Mouse (Mus musculus) MEL (cell line): Measurements from ENCODE around the gene Nfyb. TPM values are rescaled to one million over a fixed set of nuclear protein-coding genes. Genes with fewer than 3 reads are reported as not detected.

Experiments
- DNase-seq: peaks from one replicate; pipeline ENCODE4 v3.0.0; 2011; ENCODE audit warnings: low read depth, low spot score
- H3K27ac ChIP-seq: 2 replicates; pipeline ENCODE4 v1.5.1; 2012; ENCODE audit warnings: low read depth, mild to moderate bottlenecking, control low read depth, low read length, moderate library complexity; ENCODE audit not compliant: control insufficient read depth
- H3K27me3 ChIP-seq, 2 experiments: fragments of 150-350 bp in 1 of 2; sonication (generic) in 1 of 2; 2 replicates each; pipeline ENCODE4 v1.6.1; 2012; ENCODE audit warnings: low read length in 2 of 2, mild to moderate bottlenecking in 2 of 2, improper control_type of control experiment in 1 of 2, moderate library complexity in 1 of 2; ENCODE audit not compliant: insufficient read depth in 2 of 2, control insufficient read depth in 1 of 2
- H3K36me3 ChIP-seq, 2 experiments: 2 replicates each; pipeline ENCODE4 v1.6.1; 2012 to 2014; ENCODE audit warnings: low read length in 2 of 2, improper control_type of control experiment in 1 of 2, inconsistent platforms in 1 of 2, mild to moderate bottlenecking in 1 of 2; ENCODE audit not compliant: insufficient read depth in 2 of 2, control insufficient read depth in 1 of 2
- H3K4me1 ChIP-seq, 2 experiments: fragments of 150-350 bp in 1 of 2; sonication (generic) in 1 of 2; 2 replicates each; pipeline ENCODE4 v1.6.1; 2012; ENCODE audit warnings: low read length in 2 of 2, improper control_type of control experiment in 1 of 2, mild to moderate bottlenecking in 1 of 2; ENCODE audit not compliant: insufficient read depth in 2 of 2, control insufficient read depth in 1 of 2
- H3K4me3 ChIP-seq, 2 experiments: fragments of 150-350 bp in 1 of 2; sonication (generic) in 1 of 2; 2 replicates each; pipeline ENCODE4 v1.5.1; 2012; ENCODE audit warnings: low read depth in 2 of 2, low read length in 2 of 2, mild to moderate bottlenecking in 2 of 2, moderate library complexity in 2 of 2, control low read depth in 1 of 2, improper control_type of control experiment in 1 of 2; ENCODE audit not compliant: control insufficient read depth in 1 of 2, insufficient read depth in 1 of 2
- H3K79me2 ChIP-seq: 2 replicates; pipeline ENCODE4 v1.6.1; 2012; ENCODE audit warnings: mild to moderate bottlenecking, low read length, moderate library complexity; ENCODE audit not compliant: control insufficient read depth, poor library complexity, insufficient read depth
- H3K9ac ChIP-seq: 2 replicates; pipeline ENCODE4 v1.6.1; 2012; ENCODE audit warnings: low read depth, mild to moderate bottlenecking, control low read depth, low read length, moderate library complexity; ENCODE audit not compliant: control insufficient read depth, poor library complexity, severe bottlenecking
- H3K9me3 ChIP-seq: fragments of 150-350 bp; sonication (generic); replicated peaks from 2 replicates; pipeline ENCODE4 v1.6.1; 2012; ENCODE audit warnings: mild to moderate bottlenecking, low read length, improper control_type of control experiment, moderate library complexity; ENCODE audit not compliant: insufficient read depth
- CHD1 ChIP-seq: IDR thresholded peaks from 2 replicates; pipeline ENCODE4 v1.6.1; 2012; ENCODE audit warnings: low read depth, mild to moderate bottlenecking, inconsistent platforms, low read length, improper control_type of control experiment
- CHD2 ChIP-seq: IDR thresholded peaks from 2 replicates; pipeline ENCODE4 v1.6.1; 2011; ENCODE audit warnings: low read length, improper control_type of control experiment
- E2F4 ChIP-seq: IDR thresholded peaks from 2 replicates; pipeline ENCODE4 v1.6.1; 2011; ENCODE audit warnings: low read depth, low read length, improper control_type of control experiment, borderline replicate concordance
- ELF1 ChIP-seq: IDR thresholded peaks from 2 replicates; pipeline ENCODE4 v1.6.1; 2014; ENCODE audit warnings: low read depth, mild to moderate bottlenecking, inconsistent platforms, low read length, improper control_type of control experiment, moderate library complexity
- GABPA ChIP-seq: IDR thresholded peaks from 2 replicates; pipeline ENCODE4 v1.6.1; 2012; ENCODE audit warnings: low read depth, mild to moderate bottlenecking, inconsistent platforms, low read length, improper control_type of control experiment, moderate library complexity
- GATA1 ChIP-seq: IDR thresholded peaks from 2 replicates; pipeline ENCODE4 v1.6.1; 2011; ENCODE audit warnings: low read depth, low read length, improper control_type of control experiment
- HCFC1 ChIP-seq: IDR thresholded peaks from 2 replicates; pipeline ENCODE4 v1.6.1; 2012; ENCODE audit warnings: low read depth, mild to moderate bottlenecking, inconsistent platforms, low read length, improper control_type of control experiment, moderate library complexity
- JUND ChIP-seq: IDR thresholded peaks from 2 replicates; pipeline ENCODE4 v1.6.1; 2011; ENCODE audit warnings: low read depth, mild to moderate bottlenecking, improper control_type of control experiment, low read length
- KAT2A ChIP-seq: conservative IDR thresholded peaks from 2 replicates; pipeline ENCODE4 v1.6.1; 2012; ENCODE audit warnings: low read depth, low read length, improper control_type of control experiment, inconsistent platforms
- MEF2A ChIP-seq: IDR thresholded peaks from 2 replicates; pipeline ENCODE4 v1.6.1; 2014; ENCODE audit warnings: low read depth, mild to moderate bottlenecking, inconsistent platforms, low read length, improper control_type of control experiment; ENCODE audit not compliant: poor library complexity, insufficient replicate concordance, severe bottlenecking; ENCODE audit errors: extremely low read depth
- MYB ChIP-seq: IDR thresholded peaks from 2 replicates; pipeline ENCODE4 v1.6.1; 2011; ENCODE audit warnings: mild to moderate bottlenecking, low read depth, low read length, improper control_type of control experiment
- MYC ChIP-seq: IDR thresholded peaks from 2 replicates; pipeline ENCODE4 v1.6.1; 2011; ENCODE audit warnings: low read depth, mild to moderate bottlenecking, low read length, improper control_type of control experiment, moderate library complexity
- POLR2A ChIP-seq, 2 experiments: IDR thresholded peaks; 2 replicates each; pipeline ENCODE4 v1.6.1; 2011 to 2012; ENCODE audit warnings: low read length in 2 of 2, mild to moderate bottlenecking in 2 of 2, control low read depth in 1 of 2, improper control_type of control experiment in 1 of 2, low read depth in 1 of 2, moderate library complexity in 1 of 2; ENCODE audit not compliant: control insufficient read depth in 1 of 2, insufficient read depth in 1 of 2, poor library complexity in 1 of 2
- POLR2AphosphoS5 ChIP-seq: IDR thresholded peaks from 2 replicates; pipeline ENCODE4 v1.6.1; 2012; ENCODE audit warnings: low read depth, borderline replicate concordance, mild to moderate bottlenecking, inconsistent platforms, low read length, moderate library complexity, mixed read lengths
- SIN3A ChIP-seq: IDR thresholded peaks from 2 replicates; pipeline ENCODE4 v1.6.1; 2012; ENCODE audit warnings: low read length, improper control_type of control experiment, inconsistent platforms
- TAL1 ChIP-seq: IDR thresholded peaks from 2 replicates; pipeline ENCODE4 v1.6.1; 2012; ENCODE audit warnings: mild to moderate bottlenecking, inconsistent platforms, low read length, moderate library complexity, mixed read lengths
- TBP ChIP-seq: IDR thresholded peaks from 2 replicates; pipeline ENCODE4 v1.8.0; 2011; ENCODE audit warnings: low read depth, low read length, improper control_type of control experiment
- TCF12 ChIP-seq: IDR thresholded peaks from 2 replicates; pipeline ENCODE4 v1.6.1; 2014; ENCODE audit warnings: low read depth, mild to moderate bottlenecking, inconsistent platforms, low read length, improper control_type of control experiment, moderate library complexity
- USF1 ChIP-seq: IDR thresholded peaks from 2 replicates; pipeline ENCODE4 v1.6.1; 2014; ENCODE audit warnings: low read depth, mild to moderate bottlenecking, inconsistent platforms, low read length, improper control_type of control experiment, moderate library complexity
- ZC3H11A ChIP-seq: IDR thresholded peaks from 2 replicates; pipeline ENCODE4 v1.6.1; 2012; ENCODE audit warnings: low read depth, mild to moderate bottlenecking, inconsistent platforms, low read length, improper control_type of control experiment
- ZNF384 ChIP-seq: IDR thresholded peaks from 2 replicates; pipeline ENCODE4 v1.6.1; 2012; ENCODE audit warnings: low read depth, mild to moderate bottlenecking, inconsistent platforms, low read length, improper control_type of control experiment
- polyA plus RNA-seq, 2 experiments: library from polyadenylated mRNA; stranded (reverse) in 1 of 2; unstranded in 1 of 2; fragments of >175 nt in 1 of 2; fragments of >200 nt in 1 of 2; gene quantifications; 2 replicates each; pipeline versions ENCODE4 v1.2.1 to v1.2.4; 2012; ENCODE audit warnings: low replicate concordance in 2 of 2, low read depth in 1 of 2; ENCODE audit not compliant: insufficient read length in 2 of 2, insufficient read depth in 1 of 2, missing spikeins in 1 of 2
- total RNA-seq: library from RNA; depleted of rRNA; stranded (reverse); fragments of 300-350 nt; gene quantifications from 2 replicates; pipeline ENCODE4 v1.2.3, GENCODE M21; 2012

The Nfyb gene
- total and polyA plus RNA-seq, 3 experiments, result 32.6 to 38.3 TPM; not detected in 1

GRCm38 (mm10) chr10:82758368-82758767 is 5.6 kb downstream of the Nfyb start:
- no peak overlapping the region for H3K27ac ChIP-seq
- peaks cover 28 to 33% of the 10 kb centered on the region in 2 experiments for H3K36me3 ChIP-seq
- peaks cover 23% of the 10 kb centered on the region for H3K79me2 ChIP-seq
- TF ChIP-seq CHD1 (no peak), JUND (no peak), MYB (no peak), ZNF384 (no peak), TAL1 (no peak), ELF1 (no peak)
- TF ChIP-seq, all 39 proteins: peak for 0
- no peaks in the 10 kb centered on the region for H3K27me3 ChIP-seq
- no peak for DNase-seq
- H3K9ac ChIP-seq, result no peak overlapping the region
- no peaks in the 10 kb centered on the region for H3K9me3 ChIP-seq
- H3K4me3 ChIP-seq, result no peak overlapping the region
- peaks cover 0 to 24% of the 10 kb centered on the region in 2 experiments; a peak in 2 of 4 replicates for H3K4me1 ChIP-seq

- no peaks in the 10 kb centered on the region for H3K27me3 ChIP-seq
Observed at GRCm38 (mm10) chr10:82757341-82757740, 6.6 kb downstream of the Nfyb start.

GRCm38 (mm10) chr10:82756466-82756865 is 7.5 kb downstream of the Nfyb start:
- Histone ChIP-seq H3K27ac (no peak overlapping the region), H3K79me2 (peaks cover 9% of the 10 kb centered on the region), H3K4me1 (peaks cover 0 to 18% of the 10 kb centered on the region in 2 experiments; a peak in 2 of 4 replicates), H3K9me3 (no peaks in the 10 kb centered on the region), H3K27me3 (no peaks in the 10 kb centered on the region), H3K4me3 (no peak overlapping the region), H3K9ac (no peak overlapping the region), H3K36me3 (peaks cover 18 to 37% of the 10 kb centered on the region in 2 experiments)
- no peak for DNase-seq
- TF ChIP-seq USF1 (no peak), POLR2AphosphoS5 (no peak), GATA1 (no peak), TBP (no peak), TAL1 (no peak), KAT2A (no peak), HCFC1 (no peak), SIN3A (no peak), TCF12 (no peak), GABPA (no peak), ZC3H11A (no peak), POLR2A (IDR thresholded peaks at IDR 0.05; ENCODE audit: control insufficient read depth in 1 of 2, insufficient read depth in 1 of 2, low read depth in 1 of 2, low read length in 2 of 2, poor library complexity in 1 of 2) (no peak), E2F4 (no peak), MYC (no peak), CHD2 (no peak), MEF2A (no peak)

More at GRCm38 (mm10) chr10:82757341-82757740, 6.6 kb downstream of the Nfyb start:
- H3K27ac ChIP-seq, result no peak overlapping the region
- H3K9me3 ChIP-seq, result no peaks in the 10 kb centered on the region
- H3K79me2 ChIP-seq, result peaks cover 13% of the 10 kb centered on the region
- no peak overlapping the region for H3K4me3 ChIP-seq
- H3K36me3 ChIP-seq, result peaks cover 22 to 37% of the 10 kb centered on the region in 2 experiments
- H3K4me1 ChIP-seq, result peaks cover 0 to 22% of the 10 kb centered on the region in 2 experiments; a peak in 2 of 4 replicates
- no peak overlapping the region for H3K9ac ChIP-seq
- DNase-seq, result no peak
- no peak for TF ChIP-seq MEF2A
- TF ChIP-seq GABPA, result no peak
- TF ChIP-seq GATA1, result no peak
